Mouse (Mus musculus) brain, embryonic 18.5 days (tissue): Measurements from ENCODE around the gene Trpm1.
A peak's percentile ranks its signal among the peaks of the same experiment; 100 is the strongest.
"Not testable (repeated sequence)": the region's sequence is repeated elsewhere in the genome, so short reads cannot be mapped to it uniquely, and the experiment has no call there.

ENCODE experiments used
- DNase-seq: peaks from one replicate; pipeline ENCODE4 v3.0.0-alpha.2; 2012; ENCODE audit warnings: low read depth, low spot score

Gene Trpm1

GRCm38 (mm10) chr7:64153535-64153934, at the start of gene Trpm1:
Gene Trpm1, plus strand, starts transcription at chr7:64153835.
- DNase-seq = no peak

GRCm38 (mm10) chr7:64122131-64122715, 31.4 kb upstream of the Trpm1 start:
- no peak for DNase-seq

DNA sequence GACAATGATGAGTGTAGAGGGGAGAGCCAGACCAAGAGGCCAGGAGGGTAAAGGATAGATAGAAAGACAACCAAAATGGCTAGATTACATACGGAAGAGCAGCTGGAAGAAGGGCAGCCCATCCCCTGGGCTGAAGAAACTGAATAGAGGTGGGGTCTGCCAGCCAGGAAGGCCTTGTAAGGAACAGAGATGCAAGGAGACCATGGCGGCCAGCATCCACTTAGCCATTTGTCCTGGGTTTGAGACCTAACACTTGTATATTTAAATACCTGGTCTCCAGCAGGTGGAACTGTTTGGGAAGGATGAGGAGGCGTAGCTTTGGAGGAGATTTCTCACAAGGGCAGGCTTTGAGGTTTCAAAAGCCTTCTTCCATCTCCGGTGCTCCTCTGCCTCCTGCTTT, 29.9 kb upstream of the Trpm1 start:
- no peak for DNase-seq

GRCm38 (mm10) chr7:64125994-64126393, 27.6 kb upstream of the Trpm1 start:
- DNase-seq = not testable (repeated sequence)

- no peak for DNase-seq
These were observed 13.8 kb upstream of the Trpm1 start for GRCm38 (mm10) chr7:64139866-64140265.

DNA sequence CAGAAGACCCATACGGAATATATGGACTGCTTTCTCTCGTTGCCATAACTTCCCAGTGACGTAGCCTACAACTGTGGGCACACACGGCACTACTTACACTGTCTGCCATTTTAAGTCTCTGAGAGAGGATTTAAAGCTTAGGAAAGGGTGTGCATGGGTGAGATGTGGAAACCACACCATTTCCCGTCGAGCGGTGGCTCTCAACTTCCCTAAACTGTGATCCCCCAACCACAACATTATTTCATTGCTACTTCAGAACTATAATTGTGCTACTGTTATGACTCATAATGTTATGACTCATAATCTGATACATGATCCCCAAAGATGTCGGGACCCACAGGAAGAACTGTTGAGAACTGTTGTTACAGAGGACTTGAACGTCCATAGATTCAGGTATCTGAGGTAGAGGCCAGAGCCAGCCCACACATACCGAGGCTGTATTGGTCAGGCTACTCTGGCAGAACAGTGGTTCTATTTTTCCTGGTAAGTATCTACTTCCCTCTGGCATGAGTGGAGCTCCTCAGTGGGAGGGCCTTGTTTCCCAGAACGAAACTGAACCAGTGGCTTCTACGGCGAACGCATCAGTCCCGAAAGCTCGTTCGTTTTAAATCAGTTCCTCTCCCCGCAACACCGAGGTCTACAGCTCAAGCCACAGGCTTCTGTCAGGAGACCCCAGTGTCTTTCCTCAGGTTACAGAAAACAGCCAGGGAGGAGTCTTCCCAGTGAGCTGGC, 12.2 kb upstream of the Trpm1 start:
- DNase-seq = no peak

DNA sequence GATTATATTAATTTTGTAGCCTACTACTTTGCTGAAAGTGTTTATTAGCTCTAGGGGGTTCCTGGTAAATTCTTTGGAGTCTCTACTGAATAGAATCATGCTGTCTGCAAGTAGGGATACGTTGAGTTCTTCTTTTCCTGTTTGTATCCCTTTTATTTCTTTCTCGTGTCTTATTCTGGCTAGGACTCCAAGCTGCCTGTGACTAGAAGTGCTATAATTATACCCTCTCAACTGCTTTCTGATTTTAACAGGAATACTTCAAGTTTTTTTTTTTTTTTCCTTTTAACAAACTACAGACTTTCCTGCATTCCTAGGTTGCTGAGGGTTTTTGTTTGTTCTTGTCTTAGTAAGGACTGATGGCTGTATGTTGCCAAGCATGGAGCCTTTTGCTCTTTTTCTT, 4.3 kb upstream of the Trpm1 start:
- no peak for DNase-seq

- no peak for DNase-seq
These were observed 3.9 kb upstream of the Trpm1 start for GRCm38 (mm10) chr7:64149747-64150146.

GRCm38 (mm10) chr7:64150436-64151080, 3.1 kb upstream of the Trpm1 start:
- DNase-seq = no peak

- no peak for DNase-seq
These were observed 1.6 kb downstream of the Trpm1 start for GRCm38 (mm10) chr7:64155226-64155625.

DNA sequence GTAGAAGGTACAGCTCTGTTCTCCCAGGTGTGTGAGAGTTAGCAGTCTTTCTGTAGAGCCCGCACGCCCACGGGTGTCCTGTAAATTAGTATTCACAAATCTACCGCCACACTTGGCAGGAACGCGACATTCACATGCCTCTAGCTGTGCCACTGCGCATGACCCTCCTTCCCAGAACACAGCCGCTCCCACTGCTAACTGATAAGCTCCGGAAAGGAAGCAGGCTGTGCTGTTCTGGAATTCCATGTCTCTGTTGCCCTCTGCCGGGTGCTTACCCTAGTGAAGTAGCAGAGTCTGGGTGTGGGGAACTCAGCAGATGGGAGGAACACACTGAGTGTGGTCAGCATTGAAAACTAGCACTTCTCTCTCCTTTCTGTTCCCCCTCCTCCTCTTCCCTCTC, 2.1 kb downstream of the Trpm1 start:
- DNase-seq = peak; percentile 60

- no peak for DNase-seq
These were observed 2.8 kb downstream of the Trpm1 start for GRCm38 (mm10) chr7:64156271-64156911.

DNA sequence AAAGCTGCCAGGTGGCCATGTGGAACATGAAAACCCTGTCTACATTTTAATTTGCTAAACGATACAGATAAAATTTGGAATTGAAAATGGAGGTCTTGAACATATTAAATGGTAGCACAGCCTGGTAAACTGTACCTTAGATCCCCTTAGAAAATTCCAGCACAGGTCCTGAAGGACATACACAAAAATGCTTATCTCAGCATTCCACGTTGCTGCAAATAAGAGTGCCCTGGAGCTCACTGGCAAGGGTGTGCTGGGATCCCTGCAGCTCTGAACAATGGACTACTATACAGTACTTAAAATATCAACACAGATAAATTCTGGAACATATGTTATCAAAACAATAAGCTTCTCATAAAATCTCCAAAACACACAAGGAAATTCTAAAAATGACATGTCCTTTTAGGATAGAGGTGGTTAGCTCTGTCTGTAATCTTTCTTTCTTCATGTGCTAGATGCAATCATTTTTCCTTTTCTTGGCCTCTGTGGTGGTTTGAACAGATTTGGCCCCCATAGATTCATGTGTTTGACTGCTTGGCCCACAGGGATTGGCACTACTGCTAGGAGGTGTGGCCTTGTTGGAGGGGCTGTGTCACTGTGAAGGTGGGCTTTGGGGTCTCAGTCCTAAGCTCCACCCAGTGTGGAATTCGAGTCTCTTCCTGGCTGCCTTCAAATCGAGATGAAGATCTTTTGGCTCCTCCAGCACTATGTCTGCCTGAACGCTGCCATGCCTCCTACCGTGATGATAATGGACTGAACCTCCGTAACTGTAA, 3.5 kb downstream of the Trpm1 start:
- DNase-seq = no peak

- no peak for DNase-seq
These were observed 4.8 kb downstream of the Trpm1 start for GRCm38 (mm10) chr7:64158281-64159055.

DNA sequence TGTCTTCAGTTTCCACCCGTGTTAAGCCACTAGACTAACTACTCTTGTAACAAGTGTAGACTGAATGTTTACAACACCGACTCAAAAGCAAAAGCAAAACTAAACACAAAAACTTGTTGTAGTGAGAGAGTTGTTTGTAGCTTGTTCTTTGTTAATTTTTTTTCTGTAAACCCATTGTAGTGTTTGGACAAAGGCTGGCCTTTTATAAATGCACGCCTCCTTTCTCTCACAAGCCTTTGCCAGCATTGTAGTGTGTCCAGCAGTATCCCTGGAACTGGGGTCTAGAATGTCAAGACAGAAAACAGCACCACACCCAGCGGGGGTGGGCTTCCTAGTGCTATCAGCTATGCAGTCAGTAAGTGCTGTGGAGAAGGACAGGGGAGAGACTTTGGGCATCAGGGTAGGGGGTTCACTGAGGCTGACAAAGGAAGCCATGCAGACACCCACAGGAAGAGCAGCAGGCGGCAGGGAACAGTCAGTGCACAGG, 5.5 kb downstream of the Trpm1 start:
- no peak for DNase-seq

- DNase-seq = no peak
These were observed 6.3 kb downstream of the Trpm1 start for GRCm38 (mm10) chr7:64159612-64160591.

- DNase-seq = no peak
These were observed 7.3 kb downstream of the Trpm1 start for GRCm38 (mm10) chr7:64160737-64161470.

- DNase-seq = no peak
These were observed 8.4 kb downstream of the Trpm1 start for GRCm38 (mm10) chr7:64161990-64162389.

- no peak for DNase-seq
These were observed 9.5 kb downstream of the Trpm1 start for GRCm38 (mm10) chr7:64163086-64163485.
